Mouse (Mus musculus) neural tube, embryonic 13.5 days (tissue): ENCODE measurements around the gene Morn4. TPM values are rescaled to one million over a fixed set of nuclear protein-coding genes. Genes with fewer than 3 reads are reported as not detected.

Experiments used
- ATAC-seq: fragments of 200-750 bp; cut with Nextera tagmentation; 2 replicates; pipeline ENCODE4 v1.8.0; 2017; ENCODE audit warnings: low read depth, mild to moderate bottlenecking, moderate TSS enrichment, moderate library complexity
- H3K27ac ChIP-seq: fragments of 300-500 bp; sonication (generic); replicated peaks from 2 replicates; pipeline ENCODE4 v1.5.1; 2015; ENCODE audit warnings: moderate library complexity, mild to moderate bottlenecking, inconsistent platforms
- H3K27me3 ChIP-seq: fragments of 300-500 bp; sonication (generic); 2 replicates; pipeline ENCODE4 v1.6.1; 2015; ENCODE audit warnings: mild to moderate bottlenecking, inconsistent platforms
- H3K36me3 ChIP-seq: fragments of 300-500 bp; sonication (generic); 2 replicates; pipeline ENCODE4 v1.6.1; 2015; ENCODE audit warnings: mild to moderate bottlenecking, inconsistent platforms
- H3K4me1 ChIP-seq: fragments of 300-500 bp; sonication (generic); replicated peaks from 2 replicates; pipeline ENCODE4 v1.6.1; 2015; ENCODE audit warnings: inconsistent platforms
- H3K4me2 ChIP-seq: fragments of 300-500 bp; sonication (generic); 2 replicates; pipeline ENCODE4 v1.6.1; 2015; ENCODE audit warnings: inconsistent platforms, mild to moderate bottlenecking, moderate library complexity
- H3K4me3 ChIP-seq: fragments of 300-500 bp; sonication (generic); 2 replicates; pipeline ENCODE4 v1.5.1; 2015; ENCODE audit warnings: mild to moderate bottlenecking, inconsistent platforms
- H3K9ac ChIP-seq: fragments of 300-500 bp; sonication (generic); 2 replicates; pipeline ENCODE4 v1.6.1; 2015; ENCODE audit warnings: moderate library complexity, mild to moderate bottlenecking, inconsistent platforms
- H3K9me3 ChIP-seq: fragments of 300-500 bp; sonication (generic); 2 replicates; pipeline ENCODE4 v1.6.1; 2016; ENCODE audit warnings: inconsistent platforms
- WGBS: fragments of 180-500 bp; shearing (Covaris S2); methylation state at CpG from one replicate; pipeline ENCODE4 v1.1.7; 2015; 5-methylcytosine and 5-hydroxymethylcytosine counted together
- polyA plus RNA-seq: library from polyadenylated mRNA; unstranded; fragments of >200 nt; fragmentation: Nextera tagmentation; extraction: Ambion mirVana; gene quantifications from 2 replicates; pipeline ENCODE4 v1.2.1, GENCODE M21; 2015

Gene Morn4
- polyA plus RNA-seq, 1 experiment from 2014 or later = 125 TPM

- Histone ChIP-seq H3K4me1 (peaks cover 8% of the 10 kb centered on the region), H3K36me3 (0 out of 2 replicates have a peak, but pooled peaks cover 7% of the 10 kb centered on the region), H3K4me2 (no peak within 1 kb of the TSS), H3K4me3 (no peak within 1 kb of the TSS), H3K9me3 (no peaks in the 10 kb centered on the region), H3K27me3 (peaks cover 7% of the 10 kb centered on the region; the same call in 1 of the 2 replicates), H3K9ac (no peak within 1 kb of the TSS), H3K27ac (no peak within 1 kb of the TSS)
- peak; percentile 74 for ATAC-seq
- WGBS = 63% methylated on average over 19 of the region's 19 CpGs
Observed at GRCm38 (mm10) chr19:42035456-42036248, 50.5 kb downstream of the Morn4 start, which contains the start of gene Ankrd2. TSS of gene Ankrd2 (plus strand) at chr19:42036000.

GRCm38 (mm10) chr19:42034881-42035455 is 51.2 kb downstream of the Morn4 start:
- H3K4me2 ChIP-seq = no peak overlapping the region
- WGBS = 52% methylated on average over 11 of the region's 11 CpGs
- H3K4me1 ChIP-seq = peaks cover 8% of the 10 kb centered on the region
- no peak overlapping the region for H3K9ac ChIP-seq
- H3K9me3 ChIP-seq = no peaks in the 10 kb centered on the region
- no peak overlapping the region for H3K4me3 ChIP-seq
- H3K27ac ChIP-seq = no peak overlapping the region
- H3K36me3 ChIP-seq = 0 out of 2 replicates have a peak, but pooled peaks cover 7% of the 10 kb centered on the region
- peak; percentile 29; the same call in 1 of the 2 replicates for ATAC-seq
- H3K27me3 ChIP-seq = peaks cover 3% of the 10 kb centered on the region; the same call in 1 of the 2 replicates

- 0 out of 2 replicates have a peak, but pooled peaks cover 7% of the 10 kb centered on the region for H3K36me3 ChIP-seq
- no peaks in the 10 kb centered on the region for H3K27me3 ChIP-seq
- no peak overlapping the region for H3K9ac ChIP-seq
- H3K27ac ChIP-seq = no peak overlapping the region
- H3K4me1 ChIP-seq = peaks cover 8% of the 10 kb centered on the region
- no peak for ATAC-seq
- no peak overlapping the region for H3K4me2 ChIP-seq
- no peak overlapping the region for H3K4me3 ChIP-seq
- WGBS = 72% methylated on average over 9 of the region's 9 CpGs
- H3K9me3 ChIP-seq = no peaks in the 10 kb centered on the region
Observed at GRCm38 (mm10) chr19:42034146-42034775, 51.9 kb downstream of the Morn4 start.

GRCm38 (mm10) chr19:42033611-42034010 is 52.5 kb downstream of the Morn4 start:
- Histone ChIP-seq H3K4me2 (no peak overlapping the region), H3K4me1 (peaks cover 8% of the 10 kb centered on the region), H3K36me3 (0 out of 2 replicates have a peak, but pooled peaks cover 7% of the 10 kb centered on the region), H3K27ac (no peak overlapping the region), H3K9me3 (no peaks in the 10 kb centered on the region), H3K27me3 (no peaks in the 10 kb centered on the region), H3K4me3 (no peak overlapping the region), H3K9ac (no peak overlapping the region)
- no peak for ATAC-seq
- WGBS = 84% methylated on average over 14 of the region's 14 CpGs

- H3K9ac ChIP-seq = no peak overlapping the region
- WGBS = 84% methylated on average over 5 of the region's 5 CpGs
- H3K4me1 ChIP-seq = peaks cover 8% of the 10 kb centered on the region
- H3K4me2 ChIP-seq = no peak overlapping the region
- H3K9me3 ChIP-seq = no peaks in the 10 kb centered on the region
- no peaks in the 10 kb centered on the region for H3K27me3 ChIP-seq
- 0 out of 2 replicates have a peak, but pooled peaks cover 7% of the 10 kb centered on the region for H3K36me3 ChIP-seq
- ATAC-seq = no peak
- H3K4me3 ChIP-seq = no peak overlapping the region
- no peak overlapping the region for H3K27ac ChIP-seq
Observed at GRCm38 (mm10) chr19:42031112-42031511, 55.0 kb downstream of the Morn4 start.

GRCm38 (mm10) chr19:42026158-42026557 is 60.0 kb downstream of the Morn4 start:
- H3K9me3 ChIP-seq = no peaks in the 10 kb centered on the region
- H3K27me3 ChIP-seq = no peaks in the 10 kb centered on the region
- H3K27ac ChIP-seq = no peak overlapping the region
- H3K36me3 ChIP-seq = no peaks in the 10 kb centered on the region
- no peak overlapping the region for H3K4me2 ChIP-seq
- 7% methylated on average over 5 of the region's 5 CpGs for WGBS
- no peak overlapping the region for H3K4me3 ChIP-seq
- peak; percentile 50; the same call in 1 of the 2 replicates for ATAC-seq
- no peak overlapping the region for H3K9ac ChIP-seq
- H3K4me1 ChIP-seq = peaks cover 10% of the 10 kb centered on the region; the same call in 1 of the 2 replicates

Other genes starting within 250 kb of the Morn4 start
- 10.2 and 11.7 TPM in 2 replicates for gene Frat2, start 238.2 kb downstream of the Morn4 start, polyA plus RNA-seq
- 15.4 and 15.6 TPM in 2 replicates for gene Rrp12, start 190.2 kb downstream of the Morn4 start, polyA plus RNA-seq
- gene Pgam1, start 174.4 kb downstream of the Morn4 start, polyA plus RNA-seq = 458 and 477 TPM in 2 replicates
- 64.4 and 69.4 TPM in 2 replicates for gene Exosc1, start 152.9 kb downstream of the Morn4 start, polyA plus RNA-seq
- gene Zdhhc16, start 152.9 kb downstream of the Morn4 start, polyA plus RNA-seq = 75.4 and 76.1 TPM in 2 replicates
- 32.8 and 37.1 TPM in 2 replicates for gene Mms19, start 105.2 kb downstream of the Morn4 start, polyA plus RNA-seq
- 14.9 and 15.6 TPM in 2 replicates for gene Ubtd1, start 104.6 kb downstream of the Morn4 start, polyA plus RNA-seq
- 0.53 and 0.73 TPM in 2 replicates for gene Ankrd2, start 50.4 kb downstream of the Morn4 start, polyA plus RNA-seq
- gene Hoga1, start 40.7 kb downstream of the Morn4 start, polyA plus RNA-seq = 0.93 and 1.6 TPM in 2 replicates
- gene 4933411K16Rik, start 34.1 kb downstream of the Morn4 start, polyA plus RNA-seq = 0.36 TPM in 1 of 2 replicates, not detected in the other
- 30.3 and 34.0 TPM in 2 replicates for gene Pi4k2a, start 4.1 kb upstream of the Morn4 start, polyA plus RNA-seq
- 9.1 and 9.7 TPM in 2 replicates for gene Avpi1, start 42.7 kb upstream of the Morn4 start, polyA plus RNA-seq
- 3.2 and 4.1 TPM in 2 replicates for gene Marveld1, start 61.0 kb upstream of the Morn4 start, polyA plus RNA-seq
- 62.0 and 65.1 TPM in 2 replicates for gene Zfyve27, start 77.6 kb upstream of the Morn4 start, polyA plus RNA-seq
- gene Sfrp5, start 115.9 kb upstream of the Morn4 start, polyA plus RNA-seq = 20.0 and 26.8 TPM in 2 replicates
- gene Golga7b, start 161.2 kb upstream of the Morn4 start, polyA plus RNA-seq = 42.3 and 48.7 TPM in 2 replicates